Mouse (Mus musculus) heart, postnatal 0 days (tissue): ENCODE results near the gene Lig1. TPM values are rescaled to one million over a fixed set of nuclear protein-coding genes. Genes with fewer than 3 reads are reported as not detected.

ENCODE experiments used
- ATAC-seq: fragments of 200-750 bp; cut with Nextera tagmentation; 2 replicates; pipeline ENCODE4 v1.8.0; 2017; ENCODE audit warnings: low read depth, moderate number of reproducible peaks, moderate library complexity; ENCODE audit not compliant: insufficient read depth
- DNase-seq: peaks from one replicate; pipeline ENCODE4 v3.0.0-alpha.2; 2016; ENCODE audit warnings: low spot score
- H3K27ac ChIP-seq: fragments of 300-500 bp; sonication (generic); 2 replicates; pipeline ENCODE4 v1.5.1; 2014; ENCODE audit warnings: low read depth, mild to moderate bottlenecking
- H3K27me3 ChIP-seq: fragments of 300-500 bp; sonication (generic); 2 replicates; pipeline ENCODE4 v1.6.1; 2014; ENCODE audit warnings: low read length, mixed read lengths; ENCODE audit not compliant: control insufficient read depth, insufficient read depth
- H3K36me3 ChIP-seq: fragments of 300-500 bp; sonication (generic); replicated peaks from 2 replicates; pipeline ENCODE4 v1.6.1; 2014; ENCODE audit warnings: low read length, mixed read lengths; ENCODE audit not compliant: control insufficient read depth, insufficient read depth
- H3K4me1 ChIP-seq: fragments of 300-500 bp; sonication (generic); 2 replicates; pipeline ENCODE4 v1.6.1; 2014; ENCODE audit warnings: antibody characterized with exemption; ENCODE audit not compliant: control insufficient read depth, insufficient read depth
- H3K4me2 ChIP-seq: fragments of 300-500 bp; sonication (generic); 2 replicates; pipeline ENCODE4 v1.6.1; 2014; ENCODE audit warnings: low read depth, mild to moderate bottlenecking, low read length, moderate library complexity
- H3K4me3 ChIP-seq: fragments of 300-500 bp; sonication (generic); 2 replicates; pipeline ENCODE4 v1.5.1; 2014; ENCODE audit warnings: low read depth, low read length
- H3K9ac ChIP-seq: fragments of 300-500 bp; sonication (generic); replicated peaks from 2 replicates; pipeline ENCODE4 v1.6.1; 2014; ENCODE audit warnings: low read depth, low read length, mixed read lengths
- H3K9me3 ChIP-seq: fragments of 300-500 bp; sonication (generic); replicated peaks from 2 replicates; pipeline ENCODE4 v1.6.1; 2016; ENCODE audit warnings: low read length; ENCODE audit not compliant: control insufficient read depth
- CTCF ChIP-seq: IDR thresholded peaks from 2 replicates; pipeline ENCODE4 v1.5.1; 2016; ENCODE audit warnings: antibody characterized with exemption, control low read depth, low read depth
- EP300 ChIP-seq: IDR thresholded peaks from 2 replicates; pipeline ENCODE4 v1.6.1; 2016; ENCODE audit warnings: antibody characterized with exemption, low read depth
- whole genome bisulfite sequencing: fragments of 180-500 bp; shearing (Covaris S2); extraction: QIAGEN DNeasy Blood & Tissue Kit; methylation state at CpG from one replicate; pipeline ENCODE4 v1.1.7; 2014; 5-methylcytosine and 5-hydroxymethylcytosine counted together
- polyA plus RNA-seq: library from polyadenylated mRNA; unstranded; fragments of >200 nt; fragmentation: Nextera tagmentation; extraction: Ambion mirVana; gene quantifications from 2 replicates; pipeline ENCODE4 v1.2.1, GENCODE M21; 2015
- total RNA-seq: library from RNA; depleted of rRNA; stranded (reverse); fragments of >200 nt; gene quantifications from 2 replicates; pipeline ENCODE4 v1.2.3, GENCODE M21; 2014; ENCODE audit warnings: low replicate concordance; rRNA removed

Lig1 gene
- total and polyA plus RNA-seq, 2 experiments from 2014 or later: 2.9 to 20.1 TPM

DNA sequence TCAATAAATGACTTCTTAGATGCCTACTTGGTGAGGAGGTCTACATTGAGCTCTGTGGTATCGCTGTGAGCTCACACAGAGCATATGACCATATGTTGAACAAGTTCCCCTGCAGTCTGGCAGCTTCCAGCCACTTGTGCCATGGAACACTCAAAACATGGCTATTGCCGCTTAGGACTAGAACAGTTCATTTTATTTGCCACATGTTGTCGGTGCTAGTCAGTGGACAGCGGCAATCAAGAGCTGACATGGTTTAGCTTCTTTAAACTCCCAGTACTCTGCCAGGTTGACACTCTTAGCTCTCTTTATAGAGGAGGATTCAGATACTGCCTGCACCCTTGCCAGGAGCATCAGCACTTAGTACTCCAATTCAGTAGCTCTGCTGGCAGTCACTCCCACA, 34.3 kb downstream of the Lig1 start:
- 98% methylated on average over 4 of the region's 4 CpGs for WGBS
- H3K9ac ChIP-seq: no peak overlapping the region
- ATAC-seq: no peak
- H3K4me1 ChIP-seq: peaks cover 5% of the 10 kb centered on the region; the same call in 1 of the 2 replicates
- H3K27me3 ChIP-seq: no peaks in the 10 kb centered on the region
- H3K27ac ChIP-seq: no peak overlapping the region
- no peaks in the 10 kb centered on the region for H3K9me3 ChIP-seq
- H3K4me2 ChIP-seq: no peak overlapping the region
- peaks cover 45% of the 10 kb centered on the region for H3K36me3 ChIP-seq
- no peak overlapping the region for H3K4me3 ChIP-seq
- DNase-seq: no peak
- TF ChIP-seq CTCF (no peak), EP300 (no peak)

DNA sequence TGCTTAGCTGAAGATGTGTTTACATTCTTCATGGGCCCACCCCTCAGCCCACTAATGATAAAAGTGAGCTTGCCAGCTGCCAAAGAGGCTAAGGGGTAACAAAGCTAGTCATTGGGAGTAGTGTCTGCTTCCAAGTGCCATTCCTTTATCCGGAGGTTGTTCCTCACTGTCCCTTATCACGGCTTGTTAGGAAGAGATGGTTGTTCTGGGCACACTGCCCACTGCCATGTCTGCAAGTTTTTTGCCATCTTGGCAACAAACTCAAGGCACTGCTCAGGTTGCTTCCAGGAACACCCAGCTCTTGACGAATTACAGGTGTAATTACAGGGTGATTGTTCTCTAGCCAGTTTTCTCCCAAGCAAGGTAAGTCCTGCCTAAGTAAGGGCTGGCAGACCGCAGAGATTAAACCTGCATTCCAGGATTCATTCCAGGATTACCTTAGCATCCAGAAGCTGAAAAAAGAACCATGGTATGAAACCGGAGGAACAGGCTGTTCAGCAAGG, 37.1 kb downstream of the Lig1 start:
- ATAC-seq: no peak
- Histone ChIP-seq H3K4me1 (peaks cover 5% of the 10 kb centered on the region; the same call in 1 of the 2 replicates), H3K9ac (no peak overlapping the region), H3K4me2 (no peak overlapping the region), H3K9me3 (no peaks in the 10 kb centered on the region), H3K27me3 (no peaks in the 10 kb centered on the region), H3K36me3 (peaks cover 20% of the 10 kb centered on the region), H3K27ac (no peak overlapping the region), H3K4me3 (no peak overlapping the region)
- no peak for TF ChIP-seq EP300
- no peak for TF ChIP-seq CTCF
- DNase-seq: no peak
- WGBS: 45% methylated on average over 5 of the region's 5 CpGs

DNA sequence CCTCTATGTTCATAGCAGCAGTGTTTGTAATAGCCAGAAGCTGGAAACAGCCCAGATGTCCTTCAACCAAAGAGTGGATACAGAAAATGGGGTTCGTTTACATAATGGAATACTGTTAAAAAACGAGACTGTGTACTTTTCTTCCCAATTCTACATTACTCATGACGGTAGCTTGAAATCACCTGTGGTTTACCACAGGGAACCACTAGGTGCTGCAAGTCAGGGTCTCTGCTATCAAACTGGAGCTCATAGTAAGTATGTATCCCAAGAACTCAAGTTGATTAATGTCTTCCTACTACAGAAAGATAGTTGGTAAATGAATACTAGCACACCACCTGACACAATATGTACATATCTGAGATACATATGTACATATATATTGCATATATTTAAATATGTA, 44.3 kb downstream of the Lig1 start:
- H3K27me3 ChIP-seq: no peaks in the 10 kb centered on the region
- no peaks in the 10 kb centered on the region for H3K4me1 ChIP-seq
- TF ChIP-seq CTCF: no peak
- no peak for TF ChIP-seq EP300
- no peaks in the 10 kb centered on the region for H3K9me3 ChIP-seq
- H3K36me3 ChIP-seq: no peaks in the 10 kb centered on the region
- ATAC-seq (no peak), DNase-seq (no peak)
- 83% methylated on average over 3 of the region's 3 CpGs for WGBS
- H3K4me2 ChIP-seq: no peak overlapping the region
- H3K9ac ChIP-seq: no peak overlapping the region
- no peak overlapping the region for H3K27ac ChIP-seq
- no peak overlapping the region for H3K4me3 ChIP-seq

DNA sequence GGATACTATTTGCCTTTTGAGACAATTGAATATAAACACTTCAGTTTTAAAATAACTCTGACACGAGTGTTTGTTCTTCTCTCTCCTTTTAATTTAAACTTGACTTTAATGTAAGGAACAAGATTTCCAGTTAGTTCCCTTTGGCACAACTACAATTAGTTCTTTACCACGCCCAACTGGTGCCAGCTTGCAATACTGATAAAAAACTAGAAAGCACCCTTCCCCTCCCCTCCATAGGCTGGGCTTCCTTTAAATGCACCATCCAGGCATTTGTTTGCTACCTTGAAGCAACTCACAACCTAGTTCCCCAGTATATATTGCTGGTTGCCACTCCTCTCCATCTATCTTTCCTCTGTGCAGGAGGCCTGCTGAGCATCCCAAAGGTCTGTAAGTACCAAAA, 47.2 kb downstream of the Lig1 start, which contains the start of gene Pla2g4c:
Pla2g4c (plus strand) TSS at position 340 of the 400 bp plus-strand sequence.
- no peaks in the 10 kb centered on the region for H3K4me1 ChIP-seq
- no peak within 1 kb of the TSS for H3K27ac ChIP-seq
- H3K27me3 ChIP-seq: no peaks in the 10 kb centered on the region
- ATAC-seq (no peak), DNase-seq (no peak)
- H3K4me2 ChIP-seq: no peak within 1 kb of the TSS
- H3K36me3 ChIP-seq: no peaks in the 10 kb centered on the region
- H3K9me3 ChIP-seq: no peaks in the 10 kb centered on the region
- no peak for TF ChIP-seq EP300
- 65% methylated on average over 2 of the region's 2 CpGs for WGBS
- H3K9ac ChIP-seq: no peak within 1 kb of the TSS
- H3K4me3 ChIP-seq: no peak within 1 kb of the TSS

DNA sequence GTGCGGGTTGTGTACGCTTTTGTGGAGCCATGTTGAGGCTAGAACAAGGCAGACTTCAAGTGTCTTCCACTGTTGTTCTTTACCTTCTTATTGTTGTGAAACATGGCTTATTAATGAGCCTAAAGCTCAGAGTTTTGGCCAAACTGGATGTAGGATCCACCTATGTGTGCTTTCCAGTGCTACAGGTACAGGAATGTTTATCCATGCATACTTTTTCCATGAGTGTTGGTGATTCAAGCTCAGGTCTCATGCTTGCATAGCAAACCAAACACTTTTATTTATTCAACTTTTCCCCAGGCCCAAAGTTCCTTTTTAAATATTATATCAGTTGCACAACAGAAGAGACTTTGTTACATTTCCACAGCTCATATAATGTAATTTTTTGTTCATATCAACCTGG, 53.5 kb downstream of the Lig1 start:
- H3K4me2 ChIP-seq: no peak overlapping the region
- no peaks in the 10 kb centered on the region for H3K9me3 ChIP-seq
- no peak for TF ChIP-seq EP300
- TF ChIP-seq CTCF: no peak
- no peak overlapping the region for H3K27ac ChIP-seq
- H3K4me1 ChIP-seq: no peaks in the 10 kb centered on the region
- no peaks in the 10 kb centered on the region; the same call in 1 of the 2 replicates for H3K36me3 ChIP-seq
- no peak for DNase-seq
- WGBS: 95% methylated on average over 2 of the region's 2 CpGs
- no peaks in the 10 kb centered on the region for H3K27me3 ChIP-seq
- no peak overlapping the region for H3K9ac ChIP-seq
- ATAC-seq: no peak
- no peak overlapping the region for H3K4me3 ChIP-seq

DNA sequence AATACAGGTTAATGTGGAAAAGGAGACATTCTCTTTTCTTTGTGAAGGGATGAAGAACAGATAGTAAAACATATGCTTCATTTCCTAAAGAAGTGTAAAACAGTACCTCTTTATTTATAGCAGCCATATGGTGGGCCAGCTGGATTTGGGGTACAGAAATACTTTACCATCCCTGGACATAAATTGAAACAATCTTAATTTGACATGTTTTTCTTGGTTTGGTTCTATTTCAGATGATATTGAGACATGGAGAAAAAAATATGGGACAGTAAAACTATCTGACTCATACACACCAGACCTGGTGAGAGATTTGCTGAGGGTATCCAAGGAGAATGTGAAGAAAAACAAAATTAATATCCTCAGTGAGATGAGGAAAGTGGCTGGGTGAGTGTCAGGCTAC, 78.9 kb downstream of the Lig1 start:
- DNase-seq: no peak
- Histone ChIP-seq H3K4me3 (no peak overlapping the region), H3K4me2 (no peak overlapping the region), H3K9me3 (0 out of 2 replicates have a peak, but pooled peaks cover 4% of the 10 kb centered on the region), H3K27me3 (no peaks in the 10 kb centered on the region), H3K9ac (no peak overlapping the region), H3K4me1 (no peaks in the 10 kb centered on the region), H3K27ac (no peak overlapping the region), H3K36me3 (no peaks in the 10 kb centered on the region; the same call in 1 of the 2 replicates)
- ATAC-seq: no peak
- TF ChIP-seq EP300 (no peak), CTCF (no peak)

Other genes starting within 250 kb of the Lig1 start
- gene Chmp2a, start 242.5 kb upstream of the Lig1 start, total RNA-seq: 48.2 and 72.1 TPM in 2 replicates
- 181 and 183 TPM in 2 replicates for gene Chmp2a, start 242.5 kb upstream of the Lig1 start, polyA plus RNA-seq
- 290 and 312 TPM in 2 replicates for gene Ube2m, start 239.0 kb upstream of the Lig1 start, total RNA-seq
- 116 and 127 TPM in 2 replicates for gene Ube2m, start 239.0 kb upstream of the Lig1 start, polyA plus RNA-seq
- 2.7 and 8.4 TPM in 2 replicates for gene Mzf1, start 222.5 kb upstream of the Lig1 start, total RNA-seq
- gene Mzf1, start 222.5 kb upstream of the Lig1 start, polyA plus RNA-seq: 0.70 and 0.83 TPM in 2 replicates
- not detected in 2 replicates for gene Vmn1r85, start 182.1 kb upstream of the Lig1 start, total RNA-seq
- not detected in 2 replicates for gene Vmn1r85, start 182.1 kb upstream of the Lig1 start, polyA plus RNA-seq
- not detected in 2 replicates for gene Vmn1r86, start 157.4 kb upstream of the Lig1 start, total RNA-seq
- gene Vmn1r86, start 157.4 kb upstream of the Lig1 start, polyA plus RNA-seq: not detected in 2 replicates
- not detected in 2 replicates for gene Vmn1r87, start 137.1 kb upstream of the Lig1 start, total RNA-seq
- gene Vmn1r87, start 137.1 kb upstream of the Lig1 start, polyA plus RNA-seq: not detected in 2 replicates
- not detected in 2 replicates for gene Vmn1r88, start 117.7 kb upstream of the Lig1 start, total RNA-seq
- not detected in 2 replicates for gene Vmn1r88, start 117.7 kb upstream of the Lig1 start, polyA plus RNA-seq
- not detected in 2 replicates for gene Vmn1r89, start 64.3 kb upstream of the Lig1 start, total RNA-seq
- not detected in 2 replicates for gene Vmn1r89, start 64.3 kb upstream of the Lig1 start, polyA plus RNA-seq
- gene Zswim9, start 1.4 kb downstream of the Lig1 start, total RNA-seq: 0.99 and 1.6 TPM in 2 replicates
- 3.6 and 5.7 TPM in 2 replicates for gene Zswim9, start 1.4 kb downstream of the Lig1 start, polyA plus RNA-seq
- 0.15 and 0.27 TPM in 2 replicates for gene Pla2g4c, start 47.4 kb downstream of the Lig1 start, total RNA-seq
- gene Pla2g4c, start 47.4 kb downstream of the Lig1 start, polyA plus RNA-seq: 0.07 and 0.12 TPM in 2 replicates
- not detected in 2 replicates for gene Cabp5, start 120.8 kb downstream of the Lig1 start, total RNA-seq
- not detected in 2 replicates for gene Cabp5, start 120.8 kb downstream of the Lig1 start, polyA plus RNA-seq
- gene Bsph1, start 173.6 kb downstream of the Lig1 start, total RNA-seq: not detected in 2 replicates
- not detected in 2 replicates for gene Bsph1, start 173.6 kb downstream of the Lig1 start, polyA plus RNA-seq